Mouse (Mus musculus) erythroblast, embryonic 14.5 days (primary cell): ENCODE measurements around the gene Pcbp2.

Source experiments
- GATA1 ChIP-seq: IDR thresholded peaks from 2 replicates; pipeline ENCODE4 v1.6.1; 2012; ENCODE audit warnings: low read length, inconsistent platforms, mixed read lengths
- TAL1 ChIP-seq: IDR thresholded peaks from 3 replicates; pipeline ENCODE4 v1.6.1; 2012; ENCODE audit warnings: low read length, inconsistent platforms, mixed read lengths

- TF ChIP-seq GATA1 = no peak
- TF ChIP-seq TAL1 = no peak
Measured at GRCm38 (mm10) chr15:102426963-102427362, 43.4 kb upstream of the Pcbp2 start.
